Mouse (Mus musculus): Measurements from ENCODE around the gene Prune1. TPM values are rescaled to one million over a fixed set of nuclear protein-coding genes. Genes with fewer than 3 reads are reported as not detected.

Prune1 gene
- polyA plus RNA-seq, 1 experiment from 2014 or later = 27.3 TPM

DNA sequence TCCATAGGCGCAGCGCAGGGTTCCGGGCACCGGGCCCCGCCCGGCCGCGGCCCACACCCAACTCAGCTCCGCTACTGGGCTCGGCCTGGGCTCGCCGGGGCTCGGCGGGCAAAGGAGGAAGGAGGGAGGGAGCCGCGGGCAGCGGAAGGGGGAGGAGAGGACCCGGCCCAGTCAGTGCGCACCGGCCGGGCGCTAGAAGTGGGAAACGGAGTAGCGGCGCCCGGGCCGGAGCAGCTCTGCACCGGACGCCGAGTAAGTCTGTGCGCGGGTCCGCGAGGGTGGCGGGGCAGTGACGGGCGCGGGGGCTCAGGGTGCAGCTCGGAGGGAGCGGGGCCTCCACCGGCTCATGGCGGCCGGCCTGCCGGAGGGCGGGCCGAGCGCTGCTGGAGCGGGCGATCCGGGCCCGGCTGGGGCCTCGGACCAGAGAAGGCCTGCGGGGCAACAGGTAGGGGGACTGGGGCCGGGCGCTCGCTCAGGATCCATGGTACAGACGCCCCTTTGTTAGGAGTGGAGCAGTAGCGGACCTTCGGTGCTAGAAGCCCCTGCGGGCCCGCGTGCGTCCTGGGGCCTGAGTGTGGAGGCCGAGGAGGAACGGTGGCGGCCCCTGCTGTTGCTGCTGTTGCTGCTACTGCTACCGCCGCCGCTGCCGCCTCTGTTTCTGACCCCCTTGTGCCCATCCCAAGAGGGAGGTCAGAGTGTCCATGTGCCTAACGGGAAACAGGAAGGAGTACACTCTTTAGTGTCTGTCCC, 33.4 kb upstream of the Prune1 start:
- H3K9me3 ChIP-seq = no peaks in the 10 kb centered on the region
- under 1% methylated on average over 71 of the region's 71 CpGs for WGBS
- H3K27me3 ChIP-seq (replicated peaks; ENCODE audit: low read depth, poor library complexity, severe bottlenecking) = no peaks in the 10 kb centered on the region
- H3K36me3 ChIP-seq (replicated peaks) = peaks cover 21% of the 10 kb centered on the region
- peak overlapping the region; percentile 99 for H3K27ac ChIP-seq (replicated peaks)
- peak; percentile 93 for DNase-seq (ENCODE audit: low spot score)
- peaks cover 59% of the 10 kb centered on the region for H3K4me1 ChIP-seq
- H3K4me3 ChIP-seq = peak overlapping the region; percentile 90

DNA sequence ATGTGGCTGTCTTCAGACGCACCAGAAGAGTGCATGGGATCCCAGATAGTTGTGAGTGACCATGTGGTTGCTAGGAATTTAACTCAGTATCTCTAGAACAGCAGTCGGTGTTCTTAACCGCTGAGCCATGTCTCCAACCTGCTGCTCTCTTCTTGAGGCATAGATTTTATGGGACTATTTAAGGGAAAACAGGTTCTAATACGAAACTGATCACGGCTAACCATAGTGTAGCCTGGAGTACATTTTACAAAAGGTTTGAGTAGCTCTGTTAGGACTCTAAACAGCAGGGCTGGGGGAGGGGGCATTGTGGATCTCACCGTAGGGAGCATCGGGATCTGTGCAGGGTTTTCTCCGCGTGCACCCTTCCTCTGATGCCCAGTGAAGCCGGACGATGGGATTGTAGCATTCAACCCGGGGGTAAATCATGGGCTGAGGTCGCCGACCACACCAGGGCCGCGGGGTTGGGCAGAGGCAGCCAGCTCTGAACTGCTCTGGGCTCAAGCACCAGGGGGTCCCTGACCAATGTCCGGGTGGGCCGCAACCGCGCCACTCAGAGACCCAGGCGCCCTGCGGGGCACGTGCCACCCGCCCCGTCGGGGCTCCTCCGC, 32.7 kb upstream of the Prune1 start, which contains the start of gene Cers2:
TSS of gene Cers2 (plus strand) at position 306 of the 608 bp plus-strand sequence.
- Histone ChIP-seq H3K27ac (replicated peaks) (peak within 1 kb of the TSS; percentile 99), H3K36me3 (replicated peaks) (peaks cover 14% of the 10 kb centered on the region), H3K9me3 (no peaks in the 10 kb centered on the region), H3K4me1 (peaks cover 53% of the 10 kb centered on the region), H3K4me3 (peak within 1 kb of the TSS; percentile 90), H3K27me3 (replicated peaks; ENCODE audit: low read depth, poor library complexity, severe bottlenecking) (no peaks in the 10 kb centered on the region)
- whole genome bisulfite sequencing = 3% methylated on average over 27 of the region's 27 CpGs
- DNase-seq (ENCODE audit: low spot score) = no peak

DNA sequence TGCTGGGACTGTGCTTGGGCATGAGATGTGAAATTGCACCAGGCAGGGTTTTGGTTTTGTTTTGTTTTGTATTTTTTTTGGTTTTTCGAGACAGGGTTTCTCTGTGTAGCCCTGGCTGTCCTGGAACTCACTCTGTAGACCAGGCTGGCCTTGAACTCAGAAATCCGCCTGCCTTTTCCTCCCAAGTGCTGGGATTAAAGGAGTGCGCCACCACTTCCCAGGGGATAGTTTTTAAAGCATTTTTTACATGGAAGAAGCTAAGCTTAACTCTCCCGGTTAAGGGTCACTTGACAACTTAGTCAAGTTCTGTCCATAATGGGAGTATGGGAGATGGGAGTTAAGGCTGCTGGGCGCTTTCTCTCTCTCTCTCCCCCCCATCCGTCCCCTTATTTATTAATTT, 32.2 kb upstream of the Prune1 start:
- Histone ChIP-seq H3K4me1 (peaks cover 50% of the 10 kb centered on the region), H3K27me3 (replicated peaks; ENCODE audit: low read depth, poor library complexity, severe bottlenecking) (no peaks in the 10 kb centered on the region), H3K36me3 (replicated peaks) (peaks cover 10% of the 10 kb centered on the region), H3K4me3 (peak overlapping the region; percentile 90), H3K27ac (replicated peaks) (no peak overlapping the region), H3K9me3 (no peaks in the 10 kb centered on the region)
- WGBS = 61% methylated on average over 6 of the region's 6 CpGs
- DNase-seq (ENCODE audit: low spot score) = no peak

DNA sequence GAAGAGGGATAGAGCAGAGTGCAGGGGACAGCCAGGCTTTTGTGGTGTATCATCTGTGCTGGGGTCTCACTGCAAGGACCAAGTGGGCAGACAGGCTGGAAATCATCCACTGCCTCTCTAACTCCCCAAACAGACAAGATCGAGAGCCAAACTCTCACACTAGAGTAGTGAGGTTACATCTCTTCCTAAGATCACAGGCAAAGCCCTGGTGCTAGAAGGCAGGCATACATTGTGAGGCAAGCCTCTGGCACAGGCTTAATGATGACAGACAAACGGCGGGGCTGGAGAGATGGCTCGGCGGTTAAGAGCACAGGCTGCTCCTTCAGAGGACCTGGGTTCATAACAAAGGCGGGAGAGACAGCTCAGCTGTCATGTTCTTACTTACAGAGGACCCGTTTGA, 31.6 kb upstream of the Prune1 start:
- no peak for DNase-seq (ENCODE audit: low spot score)

DNA sequence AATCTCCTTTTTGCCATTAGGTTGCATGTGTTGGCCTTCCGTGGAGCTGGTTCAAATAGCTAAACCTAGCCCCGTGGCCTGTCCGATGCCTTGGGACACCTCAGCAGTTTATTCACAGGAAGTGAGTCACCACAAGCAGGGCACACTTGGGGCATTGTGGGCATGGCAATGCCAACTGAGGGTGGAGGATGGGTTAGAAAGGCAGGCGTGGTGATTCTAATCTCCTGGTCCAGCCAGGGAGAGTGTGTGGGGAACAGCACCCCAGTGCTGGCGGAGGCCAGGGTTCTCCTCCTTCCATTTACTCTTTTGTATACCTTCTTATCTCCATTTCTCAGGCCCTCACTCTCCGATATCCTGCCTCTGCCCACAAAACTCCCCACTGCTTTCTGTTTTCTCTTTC, 30.7 kb upstream of the Prune1 start:
- DNase-seq (ENCODE audit: low spot score) = no peak
- Histone ChIP-seq H3K4me3 (no peak overlapping the region), H3K36me3 (replicated peaks) (0 out of 2 replicates have a peak, but pooled peaks cover 2% of the 10 kb centered on the region), H3K9me3 (no peaks in the 10 kb centered on the region), H3K4me1 (peaks cover 38% of the 10 kb centered on the region), H3K27me3 (replicated peaks; ENCODE audit: low read depth, poor library complexity, severe bottlenecking) (no peaks in the 10 kb centered on the region), H3K27ac (replicated peaks) (no peak overlapping the region)
- WGBS = 84% methylated on average over 6 of the region's 6 CpGs

More for the DNA sequence above, 31.6 kb upstream of the Prune1 start:
- Histone ChIP-seq H3K27me3 (replicated peaks; ENCODE audit: low read depth, poor library complexity, severe bottlenecking) (no peaks in the 10 kb centered on the region), H3K36me3 (replicated peaks) (peaks cover 6% of the 10 kb centered on the region; the same call in 1 of the 2 replicates), H3K4me3 (peak overlapping the region; percentile 23; the same call in 1 of the 2 replicates), H3K27ac (replicated peaks) (no peak overlapping the region), H3K9me3 (no peaks in the 10 kb centered on the region), H3K4me1 (peaks cover 45% of the 10 kb centered on the region)
- 45% methylated on average over 7 of the region's 7 CpGs for WGBS

DNA sequence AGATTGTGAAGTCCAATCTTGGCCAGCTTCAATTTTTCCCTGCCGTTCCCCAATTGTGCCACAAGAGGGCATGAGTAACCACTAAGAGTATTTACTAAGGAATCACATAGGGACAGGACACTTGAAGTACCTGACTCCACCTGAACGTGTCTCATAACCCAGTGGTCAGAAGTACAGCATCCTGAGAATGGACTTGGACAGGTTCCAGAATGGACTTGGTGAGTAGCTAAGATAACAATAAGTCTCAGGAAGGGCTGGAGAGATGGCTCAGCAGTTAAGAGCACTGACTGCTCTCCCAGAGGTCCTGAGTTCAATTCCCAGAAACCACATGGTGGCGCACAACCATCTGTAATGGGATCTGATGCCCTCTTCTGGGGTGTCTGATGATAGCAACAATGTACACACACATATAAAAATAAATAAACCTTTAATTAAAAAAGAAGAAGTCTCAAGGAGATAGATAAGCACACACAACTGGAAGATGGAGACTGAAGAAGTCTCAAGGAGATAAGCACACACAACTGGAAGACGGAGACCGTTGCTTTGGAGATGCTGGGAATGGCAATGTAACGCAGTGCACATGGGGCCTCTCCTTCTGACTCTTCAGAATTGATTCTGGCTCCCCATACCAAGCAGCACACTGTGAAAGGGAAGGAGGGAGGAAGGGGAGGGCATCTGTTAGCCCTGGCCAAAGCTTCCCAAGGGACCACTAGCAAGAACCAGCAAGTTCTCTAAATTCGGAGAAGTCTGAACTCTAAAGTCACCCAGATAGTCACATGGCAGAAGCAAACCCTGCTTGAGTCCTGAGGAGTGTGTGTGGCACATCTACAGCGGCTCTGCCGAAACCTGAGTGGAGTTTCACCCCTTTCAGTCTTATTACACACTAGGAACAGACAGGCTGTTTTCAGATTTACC, 29.3 kb upstream of the Prune1 start:
- peaks cover 31% of the 10 kb centered on the region for H3K4me1 ChIP-seq
- no peak overlapping the region for H3K27ac ChIP-seq (replicated peaks)
- no peaks in the 10 kb centered on the region for H3K27me3 ChIP-seq (replicated peaks; ENCODE audit: low read depth, poor library complexity, severe bottlenecking)
- no peak overlapping the region for H3K4me3 ChIP-seq
- 66% methylated on average over 9 of the region's 9 CpGs for WGBS
- peak; percentile 67 for DNase-seq (ENCODE audit: low spot score)
- no peaks in the 10 kb centered on the region for H3K9me3 ChIP-seq
- no peaks in the 10 kb centered on the region for H3K36me3 ChIP-seq (replicated peaks)

DNA sequence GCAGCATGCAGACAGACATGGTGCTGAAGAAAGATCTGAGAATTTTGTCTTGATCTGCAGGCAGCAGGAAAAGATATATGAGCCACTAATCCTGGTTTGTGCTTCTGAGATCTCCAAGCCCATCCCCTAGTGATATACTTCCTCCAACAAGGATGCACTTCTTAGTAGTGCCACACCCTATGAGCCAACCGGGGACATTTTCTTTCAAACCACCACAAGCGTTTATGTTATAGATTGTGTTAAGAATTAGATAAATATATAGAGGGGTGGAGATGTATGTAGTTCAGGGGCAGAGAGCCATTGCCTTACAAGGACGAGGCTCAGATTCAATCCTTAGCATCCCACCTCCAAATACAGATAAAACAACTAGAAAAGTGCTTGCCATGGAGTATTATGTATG, 28.6 kb upstream of the Prune1 start:
- Histone ChIP-seq H3K4me3 (no peak overlapping the region), H3K4me1 (peaks cover 23% of the 10 kb centered on the region), H3K27me3 (replicated peaks; ENCODE audit: low read depth, poor library complexity, severe bottlenecking) (no peaks in the 10 kb centered on the region), H3K27ac (replicated peaks) (no peak overlapping the region), H3K36me3 (replicated peaks) (no peaks in the 10 kb centered on the region), H3K9me3 (no peaks in the 10 kb centered on the region)
- 65% methylated on average over 3 of the region's 3 CpGs for WGBS
- no peak for DNase-seq (ENCODE audit: low spot score)

DNA sequence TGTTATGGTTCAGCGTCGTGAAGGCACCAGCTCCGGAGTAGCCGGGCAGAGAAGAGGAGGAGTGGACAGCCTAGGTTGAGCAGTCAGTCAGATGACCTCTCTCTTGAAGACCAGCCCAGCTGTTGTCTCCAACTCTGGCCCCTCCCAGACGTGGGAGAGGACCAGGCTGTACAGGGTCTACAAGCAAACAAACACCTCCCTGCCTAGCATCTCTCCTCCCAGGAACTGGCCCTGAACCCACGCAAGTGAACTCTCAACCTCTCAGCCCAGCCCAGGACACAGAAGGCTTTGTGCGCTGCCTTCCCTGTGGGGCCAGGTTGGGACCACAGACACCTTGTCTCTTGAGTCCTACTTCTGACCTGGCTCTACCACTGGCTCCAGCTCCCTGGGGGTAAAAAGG, 25.2 kb upstream of the Prune1 start, which contains the start of gene Anxa9:
TSS of gene Anxa9 (minus strand) at position 77 of the 400 bp plus-strand sequence.
- Histone ChIP-seq H3K9me3 (no peaks in the 10 kb centered on the region), H3K4me1 (peaks cover 8% of the 10 kb centered on the region), H3K27ac (replicated peaks) (no peak within 1 kb of the TSS), H3K36me3 (replicated peaks) (no peaks in the 10 kb centered on the region), H3K4me3 (no peak within 1 kb of the TSS), H3K27me3 (replicated peaks; ENCODE audit: low read depth, poor library complexity, severe bottlenecking) (no peaks in the 10 kb centered on the region)
- WGBS = 62% methylated on average over 7 of the region's 7 CpGs
- DNase-seq (ENCODE audit: low spot score) = no peak

DNA sequence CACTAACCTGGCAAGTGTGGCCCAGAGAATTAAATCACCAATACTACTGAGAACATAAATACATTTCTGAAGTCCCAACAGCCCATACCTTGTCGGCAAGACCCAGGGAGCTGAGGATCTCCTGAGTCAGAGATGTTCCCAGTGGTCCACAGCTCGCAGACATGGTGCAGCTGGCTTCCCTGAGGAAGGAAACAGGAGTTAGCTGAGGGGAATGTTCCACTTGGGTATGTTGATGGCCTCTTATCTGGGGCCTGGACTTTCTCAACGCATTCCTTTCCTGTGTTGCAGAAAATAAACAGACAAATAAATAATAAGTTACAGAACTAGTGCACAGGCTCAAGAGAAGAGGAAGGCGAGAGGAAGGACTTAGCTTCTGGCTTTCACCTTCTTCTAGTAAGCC, 24.4 kb upstream of the Prune1 start:
- H3K27ac ChIP-seq (replicated peaks) = no peak overlapping the region
- WGBS = 83% methylated on average over 4 of the region's 4 CpGs
- peaks cover 10% of the 10 kb centered on the region for H3K4me1 ChIP-seq
- H3K9me3 ChIP-seq = no peaks in the 10 kb centered on the region
- DNase-seq (ENCODE audit: low spot score) = no peak
- H3K4me3 ChIP-seq = no peak overlapping the region
- H3K36me3 ChIP-seq (replicated peaks) = no peaks in the 10 kb centered on the region
- no peaks in the 10 kb centered on the region for H3K27me3 ChIP-seq (replicated peaks; ENCODE audit: low read depth, poor library complexity, severe bottlenecking)

DNA sequence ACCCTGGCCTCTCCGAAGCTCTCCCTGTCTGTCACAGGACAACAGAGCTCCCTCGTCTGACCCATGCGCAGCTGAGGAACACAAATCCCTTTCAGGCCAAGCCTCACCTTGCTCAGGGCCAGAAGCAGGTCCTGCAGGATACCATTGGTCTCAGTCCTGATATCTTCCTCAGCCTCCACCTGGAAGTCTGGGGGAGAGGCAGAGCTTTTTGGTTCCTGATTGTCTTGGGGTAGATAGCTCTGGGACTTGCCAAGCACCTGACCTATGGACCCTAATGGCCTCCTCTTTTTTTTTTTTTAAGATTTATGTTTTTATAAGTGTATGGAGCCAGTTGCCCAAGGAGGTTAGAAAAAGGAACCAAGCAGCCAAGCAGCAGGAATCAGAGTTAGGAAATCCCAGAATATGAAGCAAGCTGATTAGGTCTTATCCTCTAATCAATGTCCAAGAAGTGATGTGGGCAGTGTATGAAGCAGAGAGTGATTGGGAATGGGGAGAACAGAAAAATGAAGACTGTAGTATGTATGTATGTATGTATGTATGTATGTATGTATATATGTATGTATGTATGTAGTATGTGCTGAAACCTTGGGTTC, 19.4 kb upstream of the Prune1 start:
- H3K27me3 ChIP-seq (replicated peaks; ENCODE audit: low read depth, poor library complexity, severe bottlenecking) = no peaks in the 10 kb centered on the region
- WGBS = 85% methylated on average over 3 of the region's 3 CpGs

DNA sequence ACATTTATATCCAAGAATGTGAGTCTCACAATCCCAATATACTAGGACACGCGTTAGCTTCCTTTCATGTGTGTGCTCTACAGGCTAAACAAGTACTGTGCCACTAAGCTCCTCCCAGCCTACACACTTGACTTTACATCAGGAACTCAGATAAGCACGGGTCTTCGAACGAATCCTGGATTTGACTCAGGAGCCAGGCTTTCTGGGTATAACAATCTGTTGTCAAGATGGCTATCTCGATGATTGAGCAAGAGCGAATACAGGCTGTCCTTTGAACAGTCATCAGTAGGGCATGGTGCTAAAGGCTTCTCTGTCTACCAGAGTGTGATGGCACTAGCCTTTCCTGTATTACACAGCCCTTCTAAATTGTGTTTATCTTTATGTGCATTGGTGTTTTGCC, 16.1 kb upstream of the Prune1 start:
- Histone ChIP-seq H3K4me1 (peaks cover 17% of the 10 kb centered on the region), H3K36me3 (replicated peaks) (peaks cover 44% of the 10 kb centered on the region), H3K27me3 (replicated peaks; ENCODE audit: low read depth, poor library complexity, severe bottlenecking) (no peaks in the 10 kb centered on the region), H3K4me3 (no peak overlapping the region), H3K27ac (replicated peaks) (no peak overlapping the region), H3K9me3 (no peaks in the 10 kb centered on the region)
- DNase-seq (ENCODE audit: low spot score) = no peak
- WGBS = 92% methylated on average over 7 of the region's 7 CpGs

More for the DNA sequence above, 19.4 kb upstream of the Prune1 start:
- peaks cover 16% of the 10 kb centered on the region for H3K36me3 ChIP-seq (replicated peaks)
- DNase-seq (ENCODE audit: low spot score) = no peak
- no peaks in the 10 kb centered on the region for H3K9me3 ChIP-seq
- H3K27ac ChIP-seq (replicated peaks) = no peak overlapping the region; the same call in 1 of the 2 replicates
- peaks cover 8% of the 10 kb centered on the region for H3K4me1 ChIP-seq
- H3K4me3 ChIP-seq = no peak overlapping the region

DNA sequence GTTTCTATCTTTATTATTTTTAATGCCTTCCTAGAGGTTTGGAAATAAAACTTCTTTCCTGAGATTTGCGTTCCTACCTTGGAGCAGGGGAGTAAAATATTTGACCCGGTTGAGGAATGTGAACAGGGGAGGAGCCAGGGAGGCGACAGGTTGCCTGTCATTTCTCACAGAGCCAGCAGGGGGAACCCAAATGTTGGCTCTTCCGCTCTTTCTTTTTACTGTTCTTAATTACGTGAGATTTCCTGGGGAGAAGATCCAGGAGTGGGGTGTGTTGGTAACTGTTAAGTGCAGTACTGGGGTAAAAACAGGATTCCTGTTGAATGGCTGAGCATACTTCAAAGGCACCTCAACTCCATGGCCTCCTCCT, 14.2 kb upstream of the Prune1 start:
- H3K4me1 ChIP-seq = peaks cover 11% of the 10 kb centered on the region
- H3K9me3 ChIP-seq = no peaks in the 10 kb centered on the region
- H3K27me3 ChIP-seq (replicated peaks; ENCODE audit: low read depth, poor library complexity, severe bottlenecking) = no peaks in the 10 kb centered on the region
- no peak overlapping the region for H3K4me3 ChIP-seq
- DNase-seq (ENCODE audit: low spot score) = peak; percentile 67
- 11% methylated on average over 5 of the region's 5 CpGs for WGBS
- H3K36me3 ChIP-seq (replicated peaks) = peaks cover 62% of the 10 kb centered on the region
- H3K27ac ChIP-seq (replicated peaks) = no peak overlapping the region; the same call in 1 of the 2 replicates

Data from embryonic facial prominence, embryonic 10.5 days (tissue).